Mouse (Mus musculus): ENCODE data around the gene Gm26620.

Gene Gm26620

GRCm38 (mm10) chr1:170871402-170871801, 13.5 kb upstream of the Gm26620 start:
- no peak for DNase-seq (ENCODE audit: low spot score)

- no peak for DNase-seq (ENCODE audit: low spot score)
Observed at GRCm38 (mm10) chr1:170871961-170872360, 12.9 kb upstream of the Gm26620 start.

GRCm38 (mm10) chr1:170875676-170876075, 9.2 kb upstream of the Gm26620 start:
- DNase-seq (ENCODE audit: low spot score) = no peak

- no peak for DNase-seq (ENCODE audit: low spot score)
Observed at GRCm38 (mm10) chr1:170876906-170877305, 8.0 kb upstream of the Gm26620 start.

GRCm38 (mm10) chr1:170882915-170883485, 1.9 kb upstream of the Gm26620 start:
- DNase-seq (ENCODE audit: low spot score) = peak; percentile 25

GRCm38 (mm10) chr1:170884390-170884789, 475 bp upstream of the Gm26620 start:
- no peak for DNase-seq (ENCODE audit: low spot score)

- peak; percentile 3 for DNase-seq (ENCODE audit: low spot score)
Observed at GRCm38 (mm10) chr1:170886044-170886458, 1.2 kb downstream of the Gm26620 start.

- DNase-seq (ENCODE audit: low spot score) = no peak
Observed at GRCm38 (mm10) chr1:170889310-170889709, 4.4 kb downstream of the Gm26620 start.

GRCm38 (mm10) chr1:170891646-170892045, 6.8 kb downstream of the Gm26620 start:
- no peak for DNase-seq (ENCODE audit: low spot score)

- DNase-seq (ENCODE audit: low spot score) = no peak
Observed at GRCm38 (mm10) chr1:170892279-170892678, 7.4 kb downstream of the Gm26620 start.

- no peak for DNase-seq (ENCODE audit: low spot score)
Observed at GRCm38 (mm10) chr1:170894603-170895602, 10.0 kb downstream of the Gm26620 start.

- no peak for DNase-seq (ENCODE audit: low spot score)
Observed at GRCm38 (mm10) chr1:170896651-170897281, 11.9 kb downstream of the Gm26620 start.

- no peak for DNase-seq (ENCODE audit: low spot score)
Observed at GRCm38 (mm10) chr1:170898413-170899075, 13.7 kb downstream of the Gm26620 start.

GRCm38 (mm10) chr1:170900799-170901467, 16.1 kb downstream of the Gm26620 start:
- DNase-seq (ENCODE audit: low spot score) = peak; percentile 76

- DNase-seq (ENCODE audit: low spot score) = peak; percentile 96
Observed at GRCm38 (mm10) chr1:170901536-170902238, 16.8 kb downstream of the Gm26620 start.

GRCm38 (mm10) chr1:170903485-170903884, 18.6 kb downstream of the Gm26620 start:
- no peak for DNase-seq (ENCODE audit: low spot score)

GRCm38 (mm10) chr1:170907111-170907455, 22.2 kb downstream of the Gm26620 start:
- no peak for DNase-seq (ENCODE audit: low spot score)

- DNase-seq (ENCODE audit: low spot score) = peak; percentile 56
Observed at GRCm38 (mm10) chr1:170907456-170908191, 22.8 kb downstream of the Gm26620 start.

- DNase-seq (ENCODE audit: low spot score) = no peak
Observed at GRCm38 (mm10) chr1:170908341-170908740, 23.5 kb downstream of the Gm26620 start.

All from testis, postnatal 10 days (tissue).